Mouse (Mus musculus): ENCODE data around the gene Sergef. TPM values are rescaled to one million over a fixed set of nuclear protein-coding genes. Genes with fewer than 3 reads are reported as not detected.
A peak's percentile ranks its signal among the peaks of the same experiment; 100 is the strongest.

Sergef gene
- total RNA-seq, 1 experiment from 2014 or later, result 13.7 TPM

- ATAC-seq (replicated peaks in 1 of 2; ENCODE audit: insufficient read depth in 1 of 2, low FRiP score in 2 of 2, low TSS enrichment in 1 of 2, low read depth in 1 of 2, poor library complexity in 2 of 2, severe bottlenecking in 2 of 2), result no peak
Observed at GRCm38 (mm10) chr7:46557387-46557786, 82.2 kb downstream of the Sergef start.

- no peak for ATAC-seq (replicated peaks in 1 of 2; ENCODE audit: insufficient read depth in 1 of 2, low FRiP score in 2 of 2, low TSS enrichment in 1 of 2, low read depth in 1 of 2, poor library complexity in 2 of 2, severe bottlenecking in 2 of 2)
Observed at GRCm38 (mm10) chr7:46556358-46557118, 83.1 kb downstream of the Sergef start.

- no peak for ATAC-seq (replicated peaks in 1 of 2; ENCODE audit: insufficient read depth in 1 of 2, low FRiP score in 2 of 2, low TSS enrichment in 1 of 2, low read depth in 1 of 2, poor library complexity in 2 of 2, severe bottlenecking in 2 of 2)
Observed at GRCm38 (mm10) chr7:46555731-46556130, 83.9 kb downstream of the Sergef start.

- ATAC-seq (replicated peaks in 1 of 2; ENCODE audit: insufficient read depth in 1 of 2, low FRiP score in 2 of 2, low TSS enrichment in 1 of 2, low read depth in 1 of 2, poor library complexity in 2 of 2, severe bottlenecking in 2 of 2), result no peak
Observed at GRCm38 (mm10) chr7:46554855-46555254, 84.8 kb downstream of the Sergef start.

DNA sequence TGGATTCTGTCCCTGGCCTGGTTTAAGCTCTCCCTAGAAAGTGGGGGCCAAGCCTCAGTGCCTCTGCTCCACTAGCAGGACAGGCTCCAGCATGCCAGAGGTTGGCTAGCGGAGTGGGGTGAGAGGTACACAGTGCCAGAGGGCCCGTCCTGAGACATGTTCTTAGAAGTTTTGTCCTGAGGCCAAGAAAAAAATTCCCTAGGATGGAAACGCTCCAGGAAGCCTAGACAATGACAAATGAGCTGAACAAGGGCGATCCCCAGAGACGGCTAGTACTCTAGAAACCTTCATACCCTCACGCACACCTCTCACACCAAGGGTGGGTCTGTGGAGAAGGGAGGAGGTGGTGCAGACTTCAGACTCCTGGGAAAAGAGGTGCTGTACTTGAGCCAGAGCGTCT lies 85.6 kb downstream of the Sergef start:
- no peak for ATAC-seq (replicated peaks in 1 of 2; ENCODE audit: insufficient read depth in 1 of 2, low FRiP score in 2 of 2, low TSS enrichment in 1 of 2, low read depth in 1 of 2, poor library complexity in 2 of 2, severe bottlenecking in 2 of 2)

DNA sequence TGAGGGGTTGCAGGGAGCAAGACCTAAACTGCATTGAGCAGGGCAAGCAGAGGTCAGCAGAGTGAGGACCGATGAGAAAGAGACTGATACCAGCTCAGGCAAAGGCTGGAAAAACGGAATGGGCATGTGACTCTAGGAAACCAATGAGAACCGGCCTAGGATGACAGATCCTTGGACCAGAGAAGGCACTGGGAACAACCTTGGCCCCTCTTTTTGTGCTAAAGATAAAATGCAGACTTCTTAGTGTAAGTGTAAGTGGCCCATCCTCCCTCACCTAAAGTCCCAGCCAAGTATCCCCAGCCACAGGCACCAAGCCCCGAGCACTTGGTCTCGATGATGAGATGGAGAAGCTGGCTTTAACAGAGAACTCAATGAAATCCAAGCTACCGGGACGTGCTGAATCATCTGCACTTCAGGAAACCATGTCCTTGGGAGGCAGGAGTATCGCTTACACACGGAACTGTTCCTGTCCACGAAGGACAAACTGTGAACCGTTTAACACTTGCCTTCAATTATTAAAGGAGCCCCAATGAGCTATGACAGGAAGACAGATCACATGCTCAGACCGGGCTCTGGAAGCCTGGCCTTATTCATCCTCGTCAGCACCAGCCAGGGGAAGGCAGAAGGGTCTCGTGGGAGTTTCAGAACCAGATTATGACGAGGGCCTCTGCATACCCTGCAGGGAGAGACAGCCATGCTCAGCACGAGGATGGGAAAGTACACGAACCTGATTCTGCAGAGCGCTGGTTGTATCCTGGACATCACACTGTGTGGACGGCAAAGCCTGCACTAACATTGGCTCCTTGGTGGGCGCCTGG lies 87.5 kb downstream of the Sergef start:
- ATAC-seq (replicated peaks in 1 of 2; ENCODE audit: insufficient read depth in 1 of 2, low FRiP score in 2 of 2, low TSS enrichment in 1 of 2, low read depth in 1 of 2, poor library complexity in 2 of 2, severe bottlenecking in 2 of 2), result no peak

- no peak for ATAC-seq (replicated peaks in 1 of 2; ENCODE audit: insufficient read depth in 1 of 2, low FRiP score in 2 of 2, low TSS enrichment in 1 of 2, low read depth in 1 of 2, poor library complexity in 2 of 2, severe bottlenecking in 2 of 2)
Observed at GRCm38 (mm10) chr7:46551173-46551572, 88.4 kb downstream of the Sergef start.

GRCm38 (mm10) chr7:46548124-46548523 lies 91.5 kb downstream of the Sergef start:
- ATAC-seq (replicated peaks in 1 of 2; ENCODE audit: insufficient read depth in 1 of 2, low FRiP score in 2 of 2, low TSS enrichment in 1 of 2, low read depth in 1 of 2, poor library complexity in 2 of 2, severe bottlenecking in 2 of 2), result no peak

- no peak for ATAC-seq (replicated peaks in 1 of 2; ENCODE audit: insufficient read depth in 1 of 2, low FRiP score in 2 of 2, low TSS enrichment in 1 of 2, low read depth in 1 of 2, poor library complexity in 2 of 2, severe bottlenecking in 2 of 2)
Observed at GRCm38 (mm10) chr7:46547642-46548041, 92.0 kb downstream of the Sergef start.

DNA sequence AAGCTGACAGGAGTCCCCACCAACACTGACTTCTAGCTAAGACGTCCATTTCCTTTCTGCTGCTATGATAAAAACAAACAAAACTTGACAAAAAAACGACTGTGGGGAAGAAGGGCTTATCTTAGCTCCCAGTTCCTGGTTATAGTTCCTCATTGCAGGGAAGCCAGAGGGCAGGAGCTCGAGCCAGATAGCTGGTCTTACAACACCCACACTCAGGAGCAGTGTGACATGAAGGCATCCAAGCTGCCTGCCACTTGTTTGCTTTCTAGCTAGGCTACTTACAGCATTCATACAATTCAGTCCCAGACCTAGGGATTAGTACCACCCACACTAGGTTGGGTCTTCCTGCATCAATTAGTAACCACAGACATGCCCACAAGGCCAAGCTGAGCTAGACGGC lies 93.1 kb downstream of the Sergef start:
- ATAC-seq (replicated peaks in 1 of 2; ENCODE audit: insufficient read depth in 1 of 2, low FRiP score in 2 of 2, low TSS enrichment in 1 of 2, low read depth in 1 of 2, poor library complexity in 2 of 2, severe bottlenecking in 2 of 2), result peak; percentile 68 to 82

GRCm38 (mm10) chr7:46544195-46544641 lies 95.4 kb downstream of the Sergef start:
- ATAC-seq (replicated peaks in 1 of 2; ENCODE audit: insufficient read depth in 1 of 2, low FRiP score in 2 of 2, low TSS enrichment in 1 of 2, low read depth in 1 of 2, poor library complexity in 2 of 2, severe bottlenecking in 2 of 2), result peak; percentile 79 to 81

- ATAC-seq (replicated peaks in 1 of 2; ENCODE audit: insufficient read depth in 1 of 2, low FRiP score in 2 of 2, low TSS enrichment in 1 of 2, low read depth in 1 of 2, poor library complexity in 2 of 2, severe bottlenecking in 2 of 2), result no peak
Observed at GRCm38 (mm10) chr7:46542117-46542516, 97.5 kb downstream of the Sergef start.

DNA sequence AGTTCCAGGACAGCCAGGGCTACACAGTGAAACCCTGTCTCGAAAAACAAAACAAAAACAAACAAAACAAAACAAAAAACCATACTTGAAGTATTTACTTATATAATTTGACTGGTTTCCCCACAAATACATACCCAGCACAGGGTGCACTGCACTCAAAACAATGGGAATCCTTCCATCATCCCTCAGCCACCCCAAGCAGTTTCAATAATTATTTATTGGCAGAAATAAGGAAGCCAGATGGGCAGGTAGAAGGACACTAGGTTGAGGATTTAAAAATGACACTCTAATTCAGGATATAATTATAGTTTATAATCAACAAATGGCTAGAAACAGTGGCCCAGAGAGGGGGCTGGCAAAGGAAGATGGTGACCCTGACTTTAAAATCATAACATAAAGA lies 99.0 kb downstream of the Sergef start:
- no peak for ATAC-seq (replicated peaks in 1 of 2; ENCODE audit: insufficient read depth in 1 of 2, low FRiP score in 2 of 2, low TSS enrichment in 1 of 2, low read depth in 1 of 2, poor library complexity in 2 of 2, severe bottlenecking in 2 of 2)

GRCm38 (mm10) chr7:46536456-46537097 lies 103.0 kb downstream of the Sergef start:
- no peak for ATAC-seq (replicated peaks in 1 of 2; ENCODE audit: insufficient read depth in 1 of 2, low FRiP score in 2 of 2, low TSS enrichment in 1 of 2, low read depth in 1 of 2, poor library complexity in 2 of 2, severe bottlenecking in 2 of 2)

GRCm38 (mm10) chr7:46535429-46535799 lies 104.2 kb downstream of the Sergef start:
- peak in 1 of 2 experiments; percentile 30; a peak in 2 of 4 replicates for ATAC-seq (replicated peaks in 1 of 2; ENCODE audit: insufficient read depth in 1 of 2, low FRiP score in 2 of 2, low TSS enrichment in 1 of 2, low read depth in 1 of 2, poor library complexity in 2 of 2, severe bottlenecking in 2 of 2)

DNA sequence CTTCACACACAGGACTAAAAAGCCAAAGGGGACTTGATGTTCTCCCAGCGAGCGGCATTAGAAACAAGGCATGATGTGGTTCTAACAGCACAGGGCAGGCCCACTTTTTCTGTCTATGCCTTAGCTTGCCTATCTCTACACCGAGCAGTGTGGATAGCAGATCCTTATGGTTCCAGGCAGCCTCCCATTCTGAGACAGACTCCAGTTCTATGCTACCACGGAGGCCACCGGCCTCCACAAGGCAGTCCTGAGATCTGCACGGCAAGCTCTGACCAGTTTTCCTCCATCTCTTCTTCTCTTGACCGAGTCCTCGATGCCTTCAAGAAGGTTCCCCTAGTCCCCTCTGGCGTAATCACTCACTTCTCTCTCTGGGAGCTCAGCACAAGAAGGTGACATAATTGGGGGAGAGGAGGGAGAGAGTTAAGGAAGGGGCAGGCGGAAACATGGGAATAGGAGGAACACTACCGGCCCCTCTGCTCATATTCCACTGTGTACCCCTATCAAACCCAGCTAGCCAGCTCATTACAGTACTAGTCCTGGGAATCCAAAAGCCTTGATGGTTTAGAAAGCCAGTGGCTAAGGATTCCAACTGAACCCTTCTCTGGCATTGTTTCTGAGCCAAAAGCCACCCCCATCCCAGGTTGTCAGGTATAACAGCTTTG lies 104.7 kb downstream of the Sergef start:
- no peak for ATAC-seq (replicated peaks in 1 of 2; ENCODE audit: insufficient read depth in 1 of 2, low FRiP score in 2 of 2, low TSS enrichment in 1 of 2, low read depth in 1 of 2, poor library complexity in 2 of 2, severe bottlenecking in 2 of 2)

- ATAC-seq (replicated peaks in 1 of 2; ENCODE audit: insufficient read depth in 1 of 2, low FRiP score in 2 of 2, low TSS enrichment in 1 of 2, low read depth in 1 of 2, poor library complexity in 2 of 2, severe bottlenecking in 2 of 2), result no peak
Observed at GRCm38 (mm10) chr7:46533518-46533917, 106.1 kb downstream of the Sergef start.
